Mouse (Mus musculus): Measurements from ENCODE around the gene Fndc8.
A peak's percentile ranks its signal among the peaks of the same experiment; 100 is the strongest.

Fndc8 gene

GRCm38 (mm10) chr11:82891936-82892335 lies at the start of gene Fndc8:
Fndc8 (plus strand) TSS chr11:82892124.
- DNase-seq (ENCODE audit: low read depth, low spot score), result no peak

GRCm38 (mm10) chr11:82844771-82845414 lies 47.0 kb upstream of the Fndc8 start:
- no peak for DNase-seq (ENCODE audit: low read depth, low spot score)

- DNase-seq (ENCODE audit: low read depth, low spot score), result peak; percentile 91
Observed at GRCm38 (mm10) chr11:82845415-82846078, 46.4 kb upstream of the Fndc8 start.

DNA sequence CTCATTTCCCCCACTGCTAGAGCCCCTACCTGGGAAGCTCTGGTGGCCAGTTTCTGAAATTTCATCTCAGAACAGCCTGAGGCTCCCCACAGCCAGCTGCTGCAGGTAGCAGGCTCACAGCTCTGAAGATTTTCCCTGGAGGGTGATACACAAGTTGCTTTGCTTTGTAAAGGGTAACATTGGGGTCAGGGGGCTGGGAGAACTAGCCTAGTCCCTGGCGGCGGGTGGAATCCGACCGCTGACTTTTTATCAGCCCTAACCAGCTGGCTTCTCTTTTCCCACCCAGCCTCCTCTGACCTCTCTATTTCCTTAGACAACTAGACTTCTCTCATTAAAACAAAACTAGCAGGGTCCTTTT lies 45.9 kb upstream of the Fndc8 start:
- DNase-seq (ENCODE audit: low read depth, low spot score), result no peak

GRCm38 (mm10) chr11:82846938-82847337 lies 45.0 kb upstream of the Fndc8 start:
- DNase-seq (ENCODE audit: low read depth, low spot score), result no peak

GRCm38 (mm10) chr11:82847571-82848000 lies 44.3 kb upstream of the Fndc8 start:
- DNase-seq (ENCODE audit: low read depth, low spot score), result no peak

- DNase-seq (ENCODE audit: low read depth, low spot score), result no peak
Observed at GRCm38 (mm10) chr11:82850259-82850658, 41.7 kb upstream of the Fndc8 start.

GRCm38 (mm10) chr11:82852115-82852514 lies 39.8 kb upstream of the Fndc8 start:
- DNase-seq (ENCODE audit: low read depth, low spot score), result no peak

DNA sequence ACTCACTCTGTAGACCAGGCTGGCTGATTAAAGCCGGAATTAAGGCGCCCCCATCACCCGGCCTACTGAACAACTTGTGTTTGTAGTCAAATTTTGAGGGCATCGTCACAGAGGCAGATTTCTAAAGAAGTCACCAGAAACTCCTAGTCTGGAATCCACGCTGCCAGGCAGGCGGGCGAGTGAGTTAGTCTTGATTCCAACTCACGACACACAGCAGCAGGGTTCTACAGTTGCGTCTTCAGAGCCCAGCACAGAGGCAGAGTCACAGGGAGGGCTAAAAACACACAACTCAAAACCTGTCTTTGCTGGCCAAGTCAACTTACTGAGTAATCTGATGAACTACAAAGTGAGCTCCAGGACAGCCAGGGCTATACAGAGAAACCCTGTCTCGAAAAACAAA lies 39.4 kb upstream of the Fndc8 start:
- no peak for DNase-seq (ENCODE audit: low read depth, low spot score)

DNA sequence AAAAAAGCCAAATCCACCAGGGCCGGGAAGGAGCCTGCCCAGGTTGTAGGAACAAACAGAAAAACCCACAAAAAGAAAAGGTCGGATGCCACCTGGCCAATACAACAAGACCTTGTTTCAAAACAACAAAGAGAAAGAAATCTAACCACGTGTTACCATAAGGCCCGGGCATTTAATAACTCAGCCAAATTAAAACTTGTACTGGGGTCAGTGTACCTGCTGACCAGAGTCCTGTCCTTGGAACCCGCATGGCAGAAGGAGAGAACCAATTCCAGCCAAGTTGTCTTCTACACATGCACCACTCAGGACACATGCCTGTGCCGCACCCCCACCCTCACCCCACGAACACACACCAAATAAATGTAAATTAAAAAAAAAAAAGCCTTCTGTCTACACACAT lies 39.0 kb upstream of the Fndc8 start:
- no peak for DNase-seq (ENCODE audit: low read depth, low spot score)

DNA sequence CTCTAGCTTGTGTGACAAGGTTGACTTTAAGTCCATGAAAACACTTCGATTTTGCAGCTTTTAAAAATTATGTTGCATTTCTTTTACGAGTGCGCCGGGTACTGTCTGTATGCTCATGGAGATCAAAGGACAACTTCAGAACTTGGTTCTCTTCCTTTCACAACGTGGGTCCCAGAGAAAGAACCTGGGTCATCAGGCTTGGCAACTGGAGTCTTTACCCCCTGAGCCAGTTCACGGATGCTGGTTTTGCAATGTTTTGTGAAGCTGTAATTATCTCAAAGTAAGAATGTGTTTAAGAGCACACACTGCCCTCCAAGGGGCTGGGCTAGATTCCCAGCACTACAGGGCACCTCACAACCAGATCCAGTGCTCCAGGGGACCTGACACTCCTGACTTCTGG lies 37.8 kb upstream of the Fndc8 start:
- no peak for DNase-seq (ENCODE audit: low read depth, low spot score)

- DNase-seq (ENCODE audit: low read depth, low spot score), result no peak
Observed at GRCm38 (mm10) chr11:82855327-82855973, 36.5 kb upstream of the Fndc8 start.

- DNase-seq (ENCODE audit: low read depth, low spot score), result peak; percentile 48
Observed at GRCm38 (mm10) chr11:82856032-82856431, 35.9 kb upstream of the Fndc8 start.

GRCm38 (mm10) chr11:82857307-82857848 lies 34.5 kb upstream of the Fndc8 start:
- DNase-seq (ENCODE audit: low read depth, low spot score), result peak; percentile 87

GRCm38 (mm10) chr11:82860759-82861158 lies 31.2 kb upstream of the Fndc8 start:
- no peak for DNase-seq (ENCODE audit: low read depth, low spot score)

DNA sequence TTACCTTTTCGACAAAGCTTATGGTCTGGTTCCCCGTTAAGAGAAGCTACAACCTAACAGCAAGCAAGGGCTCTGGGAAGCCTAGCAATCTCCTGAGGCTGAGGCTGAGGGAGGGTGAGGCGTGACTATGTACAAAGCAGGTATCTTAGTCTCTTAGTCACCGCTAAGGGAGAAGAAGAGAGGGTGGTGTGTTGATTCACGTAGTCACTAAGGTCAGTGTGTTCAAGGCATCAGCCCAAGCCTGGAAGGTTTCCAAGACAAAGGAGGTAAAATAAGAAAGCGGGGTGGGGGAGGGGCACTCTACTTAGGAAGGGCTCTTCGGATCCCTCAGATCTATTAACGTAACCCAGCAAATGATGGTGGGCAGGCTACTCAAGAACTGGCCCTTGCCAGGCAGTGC lies 30.4 kb upstream of the Fndc8 start:
- DNase-seq (ENCODE audit: low read depth, low spot score), result no peak

DNA sequence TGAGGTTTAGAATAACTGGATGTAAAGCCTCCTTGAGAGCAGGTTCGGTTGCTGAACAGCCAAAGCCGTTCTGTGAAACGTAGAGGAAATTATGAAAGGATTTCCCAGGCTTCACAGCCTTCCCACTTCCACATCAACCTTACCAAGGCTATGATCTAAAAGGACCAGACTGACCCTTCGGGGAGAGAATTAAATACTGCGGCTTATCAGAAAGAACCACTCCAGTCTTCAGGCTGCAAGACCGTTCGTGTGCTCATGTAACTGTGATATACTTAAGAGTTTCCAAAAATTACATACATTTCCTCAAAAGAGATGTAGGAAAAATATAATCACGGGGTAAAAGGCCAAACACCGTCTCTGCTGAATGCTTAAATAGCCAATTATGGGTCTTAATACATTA lies 29.3 kb upstream of the Fndc8 start:
- no peak for DNase-seq (ENCODE audit: low read depth, low spot score)

DNA sequence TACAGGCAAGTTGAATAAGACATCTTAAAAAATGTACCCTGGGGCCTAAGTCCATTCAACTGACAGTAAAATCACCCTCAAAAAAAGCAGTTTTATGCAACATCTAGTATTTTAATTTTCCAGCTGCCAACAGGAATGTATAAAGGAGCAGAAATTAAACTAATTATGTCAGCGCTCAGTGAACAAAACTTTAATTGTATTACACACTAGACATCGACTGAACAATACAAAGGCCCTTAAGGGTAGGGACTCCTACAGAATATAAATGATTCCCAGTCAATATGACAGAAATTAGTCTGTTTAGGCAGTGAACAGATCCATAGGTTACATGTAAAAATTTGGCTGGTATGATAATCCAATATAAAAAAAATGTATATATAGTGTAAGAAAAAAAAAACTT lies 28.9 kb upstream of the Fndc8 start:
- DNase-seq (ENCODE audit: low read depth, low spot score), result no peak

DNA sequence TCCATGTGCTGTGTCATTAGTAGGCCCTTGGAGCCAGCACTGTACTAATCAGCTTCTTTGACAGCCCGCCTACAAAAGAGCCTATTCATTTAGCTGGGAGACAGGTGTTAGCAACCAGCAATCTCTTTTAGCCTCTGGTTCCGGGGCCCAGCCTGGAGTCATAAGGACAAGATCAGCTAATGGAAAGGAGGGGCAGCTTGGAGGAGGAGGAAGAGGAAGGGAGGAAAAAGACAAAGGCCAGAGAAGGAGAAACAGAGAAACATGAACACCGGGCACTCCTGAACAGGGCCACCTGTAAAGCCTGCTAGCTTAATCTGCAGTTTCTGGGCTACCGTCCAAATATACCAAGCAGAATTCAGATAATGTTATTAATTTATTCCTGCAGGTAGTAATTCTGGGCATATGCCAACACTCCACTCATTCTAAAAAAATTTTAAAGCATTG lies 28.4 kb upstream of the Fndc8 start:
- DNase-seq (ENCODE audit: low read depth, low spot score), result peak; percentile 43

DNA sequence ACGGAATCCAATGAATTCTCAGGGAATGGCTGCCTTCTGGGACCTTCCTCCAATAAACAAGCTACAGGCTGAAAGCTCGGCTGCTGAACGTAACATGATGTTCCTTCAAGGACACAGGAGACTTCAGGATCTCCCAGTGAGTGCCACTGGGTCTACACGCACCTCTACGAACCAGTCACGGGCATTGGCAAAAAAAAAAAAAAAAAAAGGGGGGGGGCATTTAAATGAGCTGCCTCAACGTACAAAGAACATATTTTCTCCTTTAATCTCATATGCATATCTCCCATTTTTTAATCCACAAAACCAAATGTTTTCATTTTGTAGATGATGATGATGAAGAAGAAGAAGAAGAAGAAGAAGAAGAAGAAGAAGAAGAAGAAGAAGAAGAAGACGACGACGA lies 26.0 kb upstream of the Fndc8 start:
- DNase-seq (ENCODE audit: low read depth, low spot score), result no peak

DNA sequence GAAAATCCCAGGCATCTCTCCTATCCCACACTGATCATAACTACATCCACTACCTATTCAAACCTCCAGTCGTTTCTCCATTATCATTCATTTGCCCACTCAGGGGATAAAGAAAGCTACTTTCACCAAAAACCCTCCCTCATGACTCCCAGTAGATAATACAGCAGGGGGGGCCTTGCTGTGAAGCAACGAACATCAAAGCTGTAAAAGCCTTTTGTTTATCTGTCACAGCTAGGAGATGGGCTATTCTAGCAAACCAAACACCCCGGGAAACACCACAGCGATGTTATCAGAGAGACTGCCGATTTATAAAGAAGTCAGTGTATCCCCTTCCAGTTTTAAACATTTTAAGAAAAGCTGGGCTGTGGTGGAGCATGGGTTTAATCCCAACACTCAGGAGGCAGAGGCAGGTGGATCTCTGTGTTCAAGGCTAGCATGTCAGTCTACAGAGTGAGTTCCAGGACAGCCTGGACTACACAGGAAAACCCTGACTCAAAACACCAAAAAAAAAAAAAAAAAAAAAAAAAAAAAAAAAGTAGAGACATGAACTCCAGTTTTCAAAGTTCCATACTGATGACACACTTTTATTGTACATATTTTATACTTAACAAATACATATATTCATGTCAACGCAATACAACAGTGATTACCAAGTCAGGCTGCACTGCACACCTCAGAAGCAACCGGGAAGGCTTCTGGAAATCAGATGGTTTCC lies 24.9 kb upstream of the Fndc8 start:
- DNase-seq (ENCODE audit: low read depth, low spot score), result no peak

GRCm38 (mm10) chr11:82867956-82868355 lies 24.0 kb upstream of the Fndc8 start:
- DNase-seq (ENCODE audit: low read depth, low spot score), result no peak

Data from brain, adult 2 months (tissue).